Mouse (Mus musculus) thymus, adult 2 months (tissue): ENCODE data around the gene Adamts7. TPM values are rescaled to one million over a fixed set of nuclear protein-coding genes. Genes with fewer than 3 reads are reported as not detected.
A peak's percentile ranks its signal among the peaks of the same experiment; 100 is the strongest.

Experiments
- DNase-seq: peaks from one replicate; pipeline ENCODE4 v3.0.0; 2021
- H3K27ac ChIP-seq: fragments of 200-500 bp; 2 replicates; pipeline ENCODE4 v1.5.1; 2012; ENCODE audit warnings: low read length, control low read depth; ENCODE audit not compliant: control insufficient read depth, insufficient read depth
- H3K27me3 ChIP-seq: fragments of 200-500 bp; 2 replicates; pipeline ENCODE4 v1.6.1; 2012; ENCODE audit warnings: mild to moderate bottlenecking, low read length, moderate library complexity, mixed read lengths; ENCODE audit not compliant: control insufficient read depth, insufficient read depth
- H3K36me3 ChIP-seq: fragments of 200-500 bp; 2 replicates; pipeline ENCODE4 v1.6.1; 2012; ENCODE audit warnings: mild to moderate bottlenecking, low read length, moderate library complexity; ENCODE audit not compliant: control insufficient read depth, insufficient read depth
- H3K4me1 ChIP-seq: fragments of 200-500 bp; replicated peaks from 2 replicates; pipeline ENCODE4 v1.6.1; 2012; ENCODE audit warnings: low read length; ENCODE audit not compliant: control insufficient read depth, insufficient read depth
- H3K4me3 ChIP-seq: fragments of 200-500 bp; 2 replicates; pipeline ENCODE4 v1.5.1; 2012; ENCODE audit warnings: mild to moderate bottlenecking, low read length, control low read depth, moderate library complexity; ENCODE audit not compliant: control insufficient read depth, insufficient read depth
- CTCF ChIP-seq: fragments of 200-500 bp; IDR thresholded peaks from 2 replicates; pipeline ENCODE4 v1.5.1; 2012; ENCODE audit warnings: mild to moderate bottlenecking, control low read depth, low read length, moderate library complexity, borderline replicate concordance; ENCODE audit not compliant: control insufficient read depth, poor library complexity, insufficient read depth; ENCODE audit errors: extremely low read depth
- POLR2A ChIP-seq: fragments of 200-500 bp; IDR thresholded peaks from 2 replicates; pipeline ENCODE4 v1.6.1; 2012; ENCODE audit warnings: mild to moderate bottlenecking, low read length, control low read depth, moderate library complexity; ENCODE audit not compliant: control insufficient read depth, poor library complexity, insufficient read depth; ENCODE audit errors: extremely low read depth
- WGBS: fragments of 180-500 bp; shearing (Covaris S2); methylation state at CpG from one replicate; pipeline ENCODE4 v1.1.7; 2018; 5-methylcytosine and 5-hydroxymethylcytosine counted together
- polyA plus RNA-seq: library from polyadenylated mRNA; depleted of rRNA; stranded (reverse); fragments of >200 nt; gene quantifications from 2 replicates; pipeline ENCODE4 v1.2.3, GENCODE M21; 2012

Adamts7 gene
- polyA plus RNA-seq, 1 experiment, result 5.0 TPM

- H3K27ac ChIP-seq, result peak overlapping the region; percentile 69
- peaks cover 11% of the 10 kb centered on the region; the same call in 1 of the 2 replicates for H3K36me3 ChIP-seq
- peaks cover 64% of the 10 kb centered on the region for H3K4me1 ChIP-seq
- H3K4me3 ChIP-seq, result no peak overlapping the region
- no peak for TF ChIP-seq CTCF
- TF ChIP-seq POLR2A, result no peak
- no peak for DNase-seq
- no peaks in the 10 kb centered on the region for H3K27me3 ChIP-seq
- WGBS, result 66% methylated on average over 15 of the region's 15 CpGs
Measured at GRCm38 (mm10) chr9:90244301-90245151, 81.7 kb downstream of the Adamts7 start.

- peak; percentile 43 for DNase-seq
- 9% methylated on average over 6 of the region's 6 CpGs for WGBS
- Histone ChIP-seq H3K4me1 (peaks cover 71% of the 10 kb centered on the region), H3K27ac (peak overlapping the region; percentile 69), H3K27me3 (no peaks in the 10 kb centered on the region), H3K36me3 (peaks cover 8% of the 10 kb centered on the region; the same call in 1 of the 2 replicates), H3K4me3 (no peak overlapping the region)
- TF ChIP-seq POLR2A (no peak), CTCF (no peak)
Measured at GRCm38 (mm10) chr9:90245206-90245605, 82.3 kb downstream of the Adamts7 start.

GRCm38 (mm10) chr9:90245781-90246180, 82.9 kb downstream of the Adamts7 start:
- H3K36me3 ChIP-seq, result peaks cover 5% of the 10 kb centered on the region; the same call in 1 of the 2 replicates
- 68% methylated on average over 5 of the region's 5 CpGs for WGBS
- H3K27me3 ChIP-seq, result no peaks in the 10 kb centered on the region
- H3K4me1 ChIP-seq, result peaks cover 70% of the 10 kb centered on the region
- H3K27ac ChIP-seq, result peak overlapping the region; percentile 8
- TF ChIP-seq POLR2A (no peak), CTCF (no peak)
- H3K4me3 ChIP-seq, result no peak overlapping the region
- no peak for DNase-seq

GRCm38 (mm10) chr9:90247316-90247715, 84.4 kb downstream of the Adamts7 start:
- peak; percentile 53 for DNase-seq
- peak overlapping the region; percentile 78 for H3K27ac ChIP-seq
- no peak overlapping the region for H3K4me3 ChIP-seq
- TF ChIP-seq CTCF (no peak), POLR2A (no peak)
- H3K4me1 ChIP-seq, result peaks cover 79% of the 10 kb centered on the region
- WGBS, result 6% methylated on average over 7 of the region's 7 CpGs
- peaks cover 5% of the 10 kb centered on the region; the same call in 1 of the 2 replicates for H3K36me3 ChIP-seq
- no peaks in the 10 kb centered on the region for H3K27me3 ChIP-seq

- Histone ChIP-seq H3K36me3 (peaks cover 5% of the 10 kb centered on the region; the same call in 1 of the 2 replicates), H3K27ac (peak overlapping the region; percentile 67), H3K4me1 (peaks cover 70% of the 10 kb centered on the region), H3K4me3 (no peak overlapping the region), H3K27me3 (no peaks in the 10 kb centered on the region)
- DNase-seq, result no peak
- WGBS, result 71% methylated on average over 7 of the region's 7 CpGs
- no peak for TF ChIP-seq CTCF
- no peak for TF ChIP-seq POLR2A
Measured at GRCm38 (mm10) chr9:90248326-90248725, 85.5 kb downstream of the Adamts7 start.

- Histone ChIP-seq H3K4me1 (peaks cover 68% of the 10 kb centered on the region), H3K36me3 (peaks cover 5% of the 10 kb centered on the region; the same call in 1 of the 2 replicates), H3K27ac (peak overlapping the region; percentile 78), H3K4me3 (no peak overlapping the region), H3K27me3 (no peaks in the 10 kb centered on the region)
- TF ChIP-seq POLR2A, result no peak
- no peak for DNase-seq
- WGBS, result 96% methylated on average over 2 of the region's 2 CpGs
Measured at GRCm38 (mm10) chr9:90249036-90249435, 86.2 kb downstream of the Adamts7 start.
